Mouse (Mus musculus): ENCODE results near the gene Macrod2. TPM values are rescaled to one million over a fixed set of nuclear protein-coding genes. Genes with fewer than 3 reads are reported as not detected.

Gene Macrod2
- polyA plus RNA-seq, 1 experiment, result not detected

- H3K4me1 ChIP-seq (ENCODE audit: control insufficient read depth, insufficient read depth, low read length), result no peaks in the 10 kb centered on the region
- no peak overlapping the region for H3K4me3 ChIP-seq (ENCODE audit: insufficient read depth, low read depth, low read length)
- no peak overlapping the region for H3K27ac ChIP-seq (ENCODE audit: insufficient read depth, low read depth, low read length)
- 57% methylated on average over 7 of the region's 7 CpGs for WGBS
- TF ChIP-seq CTCF (IDR thresholded peaks at IDR 0.05; ENCODE audit: insufficient read depth, low read depth, low read length), result no peak
- no peak for TF ChIP-seq POLR2A (IDR thresholded peaks at IDR 0.05; ENCODE audit: insufficient read depth, low read depth, low read length)
Measured at GRCm38 (mm10) chr2:141152011-141152772, 757.1 kb downstream of the Macrod2 start.

GRCm38 (mm10) chr2:141155972-141156371, 760.9 kb downstream of the Macrod2 start:
- no peak for TF ChIP-seq POLR2A (IDR thresholded peaks at IDR 0.05; ENCODE audit: insufficient read depth, low read depth, low read length)
- no peak for TF ChIP-seq CTCF (IDR thresholded peaks at IDR 0.05; ENCODE audit: insufficient read depth, low read depth, low read length)

DNA sequence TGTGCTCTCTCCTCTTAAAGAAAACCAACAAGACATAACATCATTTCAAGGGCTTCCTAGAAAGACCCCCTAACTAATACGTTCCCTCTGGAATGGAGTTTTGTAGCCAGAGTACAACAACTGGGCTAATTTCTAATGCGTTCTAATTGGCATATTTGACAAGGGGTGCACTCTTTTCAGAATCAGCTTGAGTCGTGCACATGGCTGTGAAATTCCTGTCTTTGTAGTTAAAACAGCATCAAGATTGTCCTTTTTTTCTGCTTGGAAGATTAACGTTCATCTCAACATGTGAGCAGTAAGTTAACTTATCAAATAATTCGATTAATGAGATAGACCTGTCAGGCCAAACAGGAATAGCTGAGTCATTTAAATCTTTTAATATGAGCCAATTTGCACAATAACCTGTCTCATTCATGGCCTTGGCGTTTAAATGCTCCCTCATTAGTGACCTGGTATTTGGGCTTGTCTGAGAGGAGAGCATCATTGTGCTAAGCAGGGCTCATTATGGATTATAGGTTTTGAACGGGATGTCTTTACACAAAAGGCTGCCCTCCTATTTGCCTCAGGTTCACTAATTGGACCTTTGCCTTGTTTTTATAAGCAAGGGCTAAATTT, 762.0 kb downstream of the Macrod2 start:
- H3K27ac ChIP-seq (ENCODE audit: insufficient read depth, low read depth, low read length), result no peak overlapping the region
- no peaks in the 10 kb centered on the region for H3K4me1 ChIP-seq (ENCODE audit: control insufficient read depth, insufficient read depth, low read length)
- TF ChIP-seq CTCF (IDR thresholded peaks at IDR 0.05; ENCODE audit: insufficient read depth, low read depth, low read length) (no peak), POLR2A (IDR thresholded peaks at IDR 0.05; ENCODE audit: insufficient read depth, low read depth, low read length) (no peak)
- 55% methylated on average over 7 of the region's 7 CpGs for WGBS
- no peak overlapping the region for H3K4me3 ChIP-seq (ENCODE audit: insufficient read depth, low read depth, low read length)

More at GRCm38 (mm10) chr2:141155972-141156371, 760.9 kb downstream of the Macrod2 start:
- Histone ChIP-seq H3K4me1 (ENCODE audit: control insufficient read depth, insufficient read depth, low read length) (no peaks in the 10 kb centered on the region), H3K27ac (ENCODE audit: insufficient read depth, low read depth, low read length) (no peak overlapping the region), H3K4me3 (ENCODE audit: insufficient read depth, low read depth, low read length) (no peak overlapping the region)
- WGBS, result 81% methylated on average over 4 of the region's 4 CpGs

- Histone ChIP-seq H3K4me1 (ENCODE audit: control insufficient read depth, insufficient read depth, low read length) (no peaks in the 10 kb centered on the region), H3K27ac (ENCODE audit: insufficient read depth, low read depth, low read length) (no peak overlapping the region), H3K4me3 (ENCODE audit: insufficient read depth, low read depth, low read length) (no peak overlapping the region)
- WGBS, result 62% methylated on average over 7 of the region's 7 CpGs
- TF ChIP-seq POLR2A (IDR thresholded peaks at IDR 0.05; ENCODE audit: insufficient read depth, low read depth, low read length) (no peak), CTCF (IDR thresholded peaks at IDR 0.05; ENCODE audit: insufficient read depth, low read depth, low read length) (no peak)
Measured at GRCm38 (mm10) chr2:141158161-141158560, 763.1 kb downstream of the Macrod2 start.

GRCm38 (mm10) chr2:141163918-141164317, 768.8 kb downstream of the Macrod2 start:
- no peak overlapping the region for H3K4me3 ChIP-seq (ENCODE audit: insufficient read depth, low read depth, low read length)
- peaks cover 3% of the 10 kb centered on the region; the same call in 1 of the 2 replicates for H3K4me1 ChIP-seq (ENCODE audit: control insufficient read depth, insufficient read depth, low read length)
- no peak overlapping the region for H3K27ac ChIP-seq (ENCODE audit: insufficient read depth, low read depth, low read length)
- TF ChIP-seq POLR2A (IDR thresholded peaks at IDR 0.05; ENCODE audit: insufficient read depth, low read depth, low read length), result no peak
- no peak for TF ChIP-seq CTCF (IDR thresholded peaks at IDR 0.05; ENCODE audit: insufficient read depth, low read depth, low read length)
- 21% methylated on average over 4 of the region's 4 CpGs for WGBS

DNA sequence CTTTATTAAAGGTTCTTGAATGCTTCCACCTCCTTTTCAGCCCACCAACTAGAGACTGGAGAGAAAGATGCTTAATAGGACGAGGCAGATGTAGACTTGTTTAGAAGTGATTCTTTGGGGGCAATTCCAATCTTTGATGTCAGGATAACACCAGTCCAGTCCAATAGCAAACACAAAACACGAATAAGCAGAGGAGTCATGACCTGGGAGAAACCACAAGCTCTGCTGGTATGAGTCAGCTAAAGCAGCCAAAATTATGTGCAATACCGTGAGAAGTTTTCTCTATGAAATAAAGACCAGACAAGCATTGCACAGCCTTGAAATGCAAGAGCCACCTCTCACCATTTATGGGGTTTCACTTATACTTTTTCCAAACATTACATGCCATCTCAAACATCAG, 774.5 kb downstream of the Macrod2 start:
- Histone ChIP-seq H3K27ac (ENCODE audit: insufficient read depth, low read depth, low read length) (no peak overlapping the region), H3K4me3 (ENCODE audit: insufficient read depth, low read depth, low read length) (no peak overlapping the region), H3K4me1 (ENCODE audit: control insufficient read depth, insufficient read depth, low read length) (no peaks in the 10 kb centered on the region)
- WGBS, result 82% methylated on average over 3 of the region's 3 CpGs
- TF ChIP-seq CTCF (IDR thresholded peaks at IDR 0.05; ENCODE audit: insufficient read depth, low read depth, low read length) (no peak), POLR2A (IDR thresholded peaks at IDR 0.05; ENCODE audit: insufficient read depth, low read depth, low read length) (no peak)

DNA sequence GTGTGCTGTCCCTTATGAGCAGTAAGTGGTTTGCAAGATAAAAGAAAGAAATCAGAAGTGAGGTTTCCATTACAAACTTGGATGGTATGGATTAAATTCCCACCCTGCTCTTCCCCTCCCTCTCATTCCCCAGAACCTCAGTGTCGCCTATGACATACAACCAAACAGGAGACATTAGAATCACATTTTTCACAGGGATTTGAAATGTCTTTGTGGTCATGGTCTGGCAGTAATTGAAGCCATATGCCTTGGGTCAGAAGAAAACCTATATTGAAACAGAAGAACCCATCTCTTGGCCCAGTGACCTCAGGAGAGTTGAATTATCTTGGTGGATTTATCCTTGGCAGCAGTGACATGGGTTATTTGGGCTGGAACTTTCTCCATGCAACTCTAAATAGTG, 778.1 kb downstream of the Macrod2 start:
- no peak overlapping the region for H3K27ac ChIP-seq (ENCODE audit: insufficient read depth, low read depth, low read length)
- WGBS, result 100% methylated on average over 1 of the region's 1 CpGs
- H3K4me3 ChIP-seq (ENCODE audit: insufficient read depth, low read depth, low read length), result no peak overlapping the region
- TF ChIP-seq POLR2A (IDR thresholded peaks at IDR 0.05; ENCODE audit: insufficient read depth, low read depth, low read length) (no peak), CTCF (IDR thresholded peaks at IDR 0.05; ENCODE audit: insufficient read depth, low read depth, low read length) (no peak)
- H3K4me1 ChIP-seq (ENCODE audit: control insufficient read depth, insufficient read depth, low read length), result no peaks in the 10 kb centered on the region

- Histone ChIP-seq H3K4me3 (ENCODE audit: insufficient read depth, low read depth, low read length) (no peak overlapping the region), H3K4me1 (ENCODE audit: control insufficient read depth, insufficient read depth, low read length) (no peaks in the 10 kb centered on the region), H3K27ac (ENCODE audit: insufficient read depth, low read depth, low read length) (no peak overlapping the region)
- 95% methylated on average over 3 of the region's 3 CpGs for WGBS
- TF ChIP-seq CTCF (IDR thresholded peaks at IDR 0.05; ENCODE audit: insufficient read depth, low read depth, low read length), result no peak
- no peak for TF ChIP-seq POLR2A (IDR thresholded peaks at IDR 0.05; ENCODE audit: insufficient read depth, low read depth, low read length)
Measured at GRCm38 (mm10) chr2:141173607-141174006, 778.5 kb downstream of the Macrod2 start.

GRCm38 (mm10) chr2:141180656-141181055, 785.5 kb downstream of the Macrod2 start:
- TF ChIP-seq POLR2A (IDR thresholded peaks at IDR 0.05; ENCODE audit: insufficient read depth, low read depth, low read length), result no peak
- TF ChIP-seq CTCF (IDR thresholded peaks at IDR 0.05; ENCODE audit: insufficient read depth, low read depth, low read length), result no peak
- Histone ChIP-seq H3K27ac (ENCODE audit: insufficient read depth, low read depth, low read length) (no peak overlapping the region), H3K4me3 (ENCODE audit: insufficient read depth, low read depth, low read length) (no peak overlapping the region), H3K4me1 (ENCODE audit: control insufficient read depth, insufficient read depth, low read length) (no peaks in the 10 kb centered on the region)
- 81% methylated on average over 1 of the region's 1 CpGs for WGBS
